Mouse (Mus musculus) adrenal gland, adult 8-10 months (tissue): ENCODE results near the gene Rhox12. TPM values are rescaled to one million over a fixed set of nuclear protein-coding genes. Genes with fewer than 3 reads are reported as not detected.

Experiments used
- DNase-seq: peaks from one replicate; pipeline ENCODE4 v3.0.0; 2022
- total RNA-seq, 4 experiments: library from RNA; stranded (reverse); gene quantifications; 2 replicates each; pipeline ENCODE4 v1.2.4; 2022

Gene Rhox12
- total RNA-seq: not detected

DNA sequence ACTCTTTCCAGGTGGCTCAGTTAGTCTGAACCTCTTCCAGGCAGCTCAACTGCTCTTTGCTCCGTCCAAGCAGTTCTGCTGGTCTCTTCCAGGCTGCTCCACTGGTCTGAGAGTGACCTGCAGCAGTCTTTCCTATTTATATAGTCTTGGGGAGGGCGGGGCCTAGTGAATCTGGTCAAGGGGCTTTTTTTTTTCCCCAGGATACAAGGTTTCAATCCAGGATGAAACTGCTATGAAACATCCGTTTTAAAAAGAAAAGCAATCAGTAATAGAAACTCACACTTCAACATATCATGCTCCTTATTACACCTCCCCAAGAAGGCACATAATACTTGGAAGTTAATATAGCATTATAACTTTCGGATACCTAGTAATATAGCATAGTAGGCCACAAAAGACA, at the start of gene Rhox12:
TSS of gene Rhox12 (minus strand) at position 101 of the 400 bp plus-strand sequence.
- no peak for DNase-seq

DNA sequence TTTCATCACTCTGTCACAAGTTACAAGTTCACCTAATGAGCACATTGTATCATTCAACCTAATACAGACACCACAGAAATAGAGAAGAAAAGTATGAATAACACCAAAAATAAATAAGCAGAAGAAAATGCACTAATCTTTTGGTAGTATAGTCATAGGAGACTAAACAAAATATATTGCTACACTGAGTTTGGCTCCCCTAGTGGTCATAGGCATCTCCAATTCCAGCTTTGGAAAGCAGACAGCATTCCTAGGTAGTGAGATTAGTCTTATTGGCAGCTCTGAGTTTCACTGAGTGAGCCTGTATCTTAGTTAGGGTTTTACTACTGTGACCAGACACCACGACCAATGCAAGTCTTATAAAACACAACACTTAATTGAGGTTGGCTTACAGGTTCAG, 48.4 kb upstream of the Rhox12 start:
- no peak for DNase-seq

DNA sequence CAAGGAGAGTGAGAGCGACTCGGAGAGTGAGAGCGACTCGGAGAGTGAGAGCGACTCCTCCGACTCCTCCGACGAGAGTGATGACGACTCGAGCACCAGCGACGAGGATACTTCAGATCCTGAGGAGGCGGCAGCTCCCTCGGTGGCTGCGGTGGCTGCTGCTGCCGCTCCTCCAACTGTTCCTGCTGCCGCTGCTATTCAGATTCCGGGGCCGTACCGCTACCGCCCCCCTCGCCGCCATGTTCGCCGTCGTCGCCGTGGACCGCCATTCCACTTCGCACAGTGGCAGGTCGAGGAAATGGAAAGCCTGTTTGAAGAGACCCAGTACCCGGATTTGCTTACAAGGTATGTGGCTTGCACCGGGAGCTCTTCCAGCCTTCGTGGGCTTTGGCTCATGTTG, 10.8 kb upstream of the Rhox12 start:
- no peak for DNase-seq

DNA sequence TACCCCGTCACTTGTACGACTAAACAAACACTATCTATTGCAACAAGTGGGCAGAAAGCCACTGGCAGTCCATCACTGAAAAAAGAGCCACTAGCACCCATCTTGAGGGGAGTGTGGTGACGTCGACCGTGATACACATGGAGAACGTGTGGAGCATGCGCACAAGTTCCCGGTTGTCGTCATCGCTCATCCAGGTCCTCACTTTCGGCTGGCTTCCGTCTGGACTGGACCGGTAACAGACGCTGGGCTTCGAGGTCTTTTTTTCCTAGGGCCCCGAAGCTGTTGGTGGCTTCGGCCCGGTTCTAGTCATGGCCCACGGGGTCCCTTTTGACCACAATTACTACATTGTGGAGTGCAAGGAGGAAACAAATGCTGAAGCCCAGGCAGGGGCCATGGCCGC, 10.3 kb upstream of the Rhox12 start, which contains the start of gene Rhox13:
TSS of gene Rhox13 (plus strand) at position 238 of the 400 bp plus-strand sequence.
- no peak for DNase-seq

DNA sequence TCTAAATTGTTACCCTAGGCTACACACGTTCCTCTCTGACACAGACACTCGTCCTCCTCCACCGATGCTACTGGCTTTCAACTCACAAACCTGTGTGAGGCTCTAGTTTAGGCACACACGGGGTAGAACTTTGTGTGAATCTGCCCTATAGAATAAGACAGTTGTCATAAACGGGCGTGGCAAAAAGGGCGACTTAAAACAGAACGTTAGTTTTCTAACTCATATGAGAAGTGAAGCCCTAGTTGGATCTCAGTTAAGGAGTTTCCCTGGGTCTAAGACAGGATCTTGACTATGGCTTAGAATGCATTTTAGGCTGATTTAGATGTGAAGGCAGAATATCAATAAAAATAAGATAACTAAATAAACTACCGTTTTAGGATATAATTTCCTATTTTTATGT, 25.7 kb downstream of the Rhox12 start, which contains the start of gene Rhox11:
TSS of gene Rhox11 (minus strand) at position 101 of the 400 bp plus-strand sequence.
- DNase-seq: no peak

DNA sequence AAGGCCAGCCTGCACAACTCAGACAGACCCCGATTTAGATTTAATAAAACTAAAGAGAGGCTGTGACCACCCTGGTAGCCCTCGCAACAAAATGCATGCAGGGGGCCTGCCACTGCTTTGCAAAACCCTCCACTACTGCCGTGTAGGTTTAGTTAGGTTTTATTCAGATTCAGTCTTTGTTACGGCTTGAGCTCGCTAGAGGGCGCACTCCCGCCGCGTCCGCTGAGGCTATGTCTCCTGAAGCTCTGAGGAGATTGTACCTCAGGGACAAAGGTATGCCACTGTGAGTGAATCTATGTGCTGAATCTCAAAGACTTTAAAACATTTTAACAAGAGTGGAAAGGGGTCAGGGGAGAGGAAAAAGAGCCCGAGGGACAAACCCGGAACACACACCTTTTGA, 26.5 kb downstream of the Rhox12 start:
- peak; percentile 14 for DNase-seq

- DNase-seq: no peak
Measured at GRCm38 (mm10) chrX:38066175-38066574, 44.5 kb downstream of the Rhox12 start, which contains the start of gene Rhox10. Rhox10 (plus strand) TSS chrX:38066475.

GRCm38 (mm10) chrX:38061544-38061943, 49.2 kb downstream of the Rhox12 start:
- DNase-seq: no peak

Other genes with a start within 250 kb of the Rhox12 start
- gene Rhox8, start 232.0 kb downstream of the Rhox12 start, total RNA-seq: not detected
- gene Rhox7b, start 213.7 kb downstream of the Rhox12 start, total RNA-seq: not detected
- not detected for gene Rhox9, start 209.1 kb downstream of the Rhox12 start, total RNA-seq
- not detected for gene Btg1-ps1, start 92.1 kb downstream of the Rhox12 start, total RNA-seq
- under 1 TPM in 2 of 4 experiments, not detected in 2; 0.46 to 0.52 TPM for gene Btg1-ps2, start 67.8 kb downstream of the Rhox12 start, total RNA-seq
- gene Rhox10, start 44.4 kb downstream of the Rhox12 start, total RNA-seq: not detected
- gene Rhox11, start 25.8 kb downstream of the Rhox12 start, total RNA-seq: not detected
- not detected for gene Rhox13, start 10.3 kb upstream of the Rhox12 start, total RNA-seq
- 10 to 100 TPM; 28.2 to 42.7 (median 34.2) TPM for gene Zbtb33, start 78.9 kb upstream of the Rhox12 start, total RNA-seq
- 10 to 100 TPM; 33.4 to 59.1 (median 46.4) TPM for gene Tmem255a, start 141.5 kb upstream of the Rhox12 start, total RNA-seq
- gene Atp1b4, start 205.3 kb upstream of the Rhox12 start, total RNA-seq: not detected